Mouse (Mus musculus): ENCODE data around the gene Scp2. TPM values are rescaled to one million over a fixed set of nuclear protein-coding genes. Genes with fewer than 3 reads are reported as not detected.
A peak's percentile ranks its signal among the peaks of the same experiment; 100 is the strongest.

The Scp2 gene
- polyA plus RNA-seq, 1 experiment from 2014 or later = 349 TPM

- WGBS (ENCODE audit: insufficient replicate concordance) = 78% methylated on average over 3 of the region's 3 CpGs
- no peak overlapping the region for H3K9ac ChIP-seq
- no peak overlapping the region for H3K4me2 ChIP-seq
- H3K27ac ChIP-seq (replicated peaks) = no peak overlapping the region
- no peak for ATAC-seq (ENCODE audit: insufficient read depth)
- no peaks in the 10 kb centered on the region for H3K9me3 ChIP-seq (replicated peaks)
- no peaks in the 10 kb centered on the region for H3K27me3 ChIP-seq
- H3K4me3 ChIP-seq (replicated peaks) = no peak overlapping the region
- H3K4me1 ChIP-seq (replicated peaks) = peaks cover 21% of the 10 kb centered on the region
- H3K36me3 ChIP-seq (replicated peaks) = 0 out of 2 replicates have a peak, but pooled peaks cover 14% of the 10 kb centered on the region
Measured at GRCm38 (mm10) chr4:108072086-108072485, 72.7 kb downstream of the Scp2 start.

GRCm38 (mm10) chr4:108071235-108071901 lies 73.4 kb downstream of the Scp2 start:
- Histone ChIP-seq H3K4me3 (replicated peaks) (peak overlapping the region; percentile 62), H3K27me3 (no peaks in the 10 kb centered on the region), H3K36me3 (replicated peaks) (0 out of 2 replicates have a peak, but pooled peaks cover 16% of the 10 kb centered on the region), H3K9me3 (replicated peaks) (no peaks in the 10 kb centered on the region), H3K9ac (peak overlapping the region; percentile 63), H3K27ac (replicated peaks) (peak overlapping the region; percentile 63), H3K4me1 (replicated peaks) (peaks cover 21% of the 10 kb centered on the region), H3K4me2 (peak overlapping the region; percentile 71)
- WGBS (ENCODE audit: insufficient replicate concordance) = 3% methylated on average over 26 of the region's 26 CpGs
- ATAC-seq (ENCODE audit: insufficient read depth) = peak; percentile 83

- WGBS (ENCODE audit: insufficient replicate concordance) = 4% methylated on average over 8 of the region's 8 CpGs
- Histone ChIP-seq H3K4me2 (peak overlapping the region; percentile 71), H3K27me3 (no peaks in the 10 kb centered on the region), H3K9ac (peak overlapping the region; percentile 63), H3K9me3 (replicated peaks) (no peaks in the 10 kb centered on the region), H3K27ac (replicated peaks) (peak overlapping the region; percentile 63; the same call in 1 of the 2 replicates), H3K4me1 (replicated peaks) (peaks cover 21% of the 10 kb centered on the region), H3K36me3 (replicated peaks) (peaks cover 17% of the 10 kb centered on the region; the same call in 1 of the 2 replicates), H3K4me3 (replicated peaks) (peak overlapping the region; percentile 62)
- no peak for ATAC-seq (ENCODE audit: insufficient read depth)
Measured at GRCm38 (mm10) chr4:108070723-108071122, 74.1 kb downstream of the Scp2 start.

DNA sequence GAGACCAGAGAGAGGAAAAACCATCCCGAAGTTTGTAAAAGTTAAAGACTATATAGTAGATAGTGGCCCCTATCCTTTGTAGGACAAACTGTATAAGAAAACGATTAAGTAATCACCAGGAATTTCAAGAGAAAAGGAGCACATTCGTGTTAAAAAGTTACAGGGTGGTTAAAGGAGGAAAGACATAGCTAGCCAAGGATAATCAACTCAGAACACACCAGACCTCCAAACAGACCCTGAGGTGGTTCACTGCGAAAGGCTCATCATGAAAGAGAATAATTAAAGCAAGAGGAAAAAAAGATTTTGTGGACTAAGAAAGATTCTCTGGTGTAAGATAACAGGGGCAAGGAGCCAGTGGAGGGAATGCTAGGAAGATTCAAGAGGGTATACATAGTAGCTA lies 74.5 kb downstream of the Scp2 start:
- Histone ChIP-seq H3K27ac (replicated peaks) (peak overlapping the region; percentile 63; the same call in 1 of the 2 replicates), H3K4me1 (replicated peaks) (peaks cover 25% of the 10 kb centered on the region), H3K4me3 (replicated peaks) (peak overlapping the region; percentile 62), H3K36me3 (replicated peaks) (peaks cover 21% of the 10 kb centered on the region; the same call in 1 of the 2 replicates), H3K9me3 (replicated peaks) (no peaks in the 10 kb centered on the region), H3K27me3 (no peaks in the 10 kb centered on the region), H3K4me2 (peak overlapping the region; percentile 71), H3K9ac (peak overlapping the region; percentile 63)
- ATAC-seq (ENCODE audit: insufficient read depth) = no peak
- WGBS (ENCODE audit: insufficient replicate concordance) = 40% methylated on average over 4 of the region's 4 CpGs

DNA sequence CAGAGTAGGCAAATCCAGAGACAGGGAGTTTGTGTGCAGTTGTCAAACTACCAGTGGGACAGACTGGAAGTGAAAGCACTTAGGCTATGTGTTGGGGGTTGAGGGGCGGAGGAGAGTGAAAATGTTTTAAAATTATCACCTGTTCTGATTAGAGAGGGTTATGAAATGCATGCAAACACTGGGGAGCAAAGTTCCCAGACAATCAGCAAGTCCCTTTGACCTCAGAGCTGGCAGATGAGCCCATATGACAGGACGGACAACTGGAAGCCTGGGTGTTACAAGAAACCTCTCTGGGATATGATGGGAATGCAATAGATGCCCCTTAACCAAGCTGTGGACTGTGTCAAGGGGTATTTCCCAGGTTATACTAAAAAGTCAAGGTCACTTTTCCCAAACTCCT lies 76.7 kb downstream of the Scp2 start:
- peak overlapping the region; percentile 74 for H3K27ac ChIP-seq (replicated peaks)
- 57% methylated on average over 2 of the region's 2 CpGs for WGBS (ENCODE audit: insufficient replicate concordance)
- H3K27me3 ChIP-seq = no peaks in the 10 kb centered on the region
- peaks cover 28% of the 10 kb centered on the region for H3K4me1 ChIP-seq (replicated peaks)
- no peaks in the 10 kb centered on the region for H3K9me3 ChIP-seq (replicated peaks)
- peak overlapping the region; percentile 32 for H3K4me2 ChIP-seq
- H3K9ac ChIP-seq = no peak overlapping the region
- ATAC-seq (ENCODE audit: insufficient read depth) = no peak
- H3K4me3 ChIP-seq (replicated peaks) = no peak overlapping the region
- peaks cover 30% of the 10 kb centered on the region for H3K36me3 ChIP-seq (replicated peaks)

DNA sequence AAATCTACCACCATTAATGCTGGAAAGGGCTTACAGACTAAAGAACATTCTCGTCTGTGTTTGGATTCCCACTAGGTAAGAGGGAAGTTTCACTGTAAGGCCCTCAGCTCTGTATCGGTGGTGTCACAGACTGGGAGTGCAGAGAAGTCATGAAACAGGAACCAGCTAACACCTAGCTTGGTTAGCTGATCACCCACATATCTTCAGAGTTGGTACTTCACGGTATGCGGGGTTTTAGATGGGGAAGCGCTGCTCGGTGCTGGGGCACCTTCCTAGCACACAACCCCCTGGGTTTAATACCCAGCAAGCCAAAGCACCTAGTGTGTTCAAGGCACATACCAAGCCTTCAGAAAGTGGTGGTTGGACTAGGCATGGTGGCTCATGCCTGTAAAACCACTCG lies 77.5 kb downstream of the Scp2 start:
- H3K4me3 ChIP-seq (replicated peaks) = no peak overlapping the region
- no peaks in the 10 kb centered on the region for H3K9me3 ChIP-seq (replicated peaks)
- H3K9ac ChIP-seq = no peak overlapping the region
- no peaks in the 10 kb centered on the region for H3K27me3 ChIP-seq
- H3K36me3 ChIP-seq (replicated peaks) = peaks cover 37% of the 10 kb centered on the region
- ATAC-seq (ENCODE audit: insufficient read depth) = no peak
- peak overlapping the region; percentile 74 for H3K27ac ChIP-seq (replicated peaks)
- peaks cover 27% of the 10 kb centered on the region for H3K4me1 ChIP-seq (replicated peaks)
- 67% methylated on average over 7 of the region's 7 CpGs for WGBS (ENCODE audit: insufficient replicate concordance)
- H3K4me2 ChIP-seq = peak overlapping the region; percentile 32; the same call in 1 of the 2 replicates

DNA sequence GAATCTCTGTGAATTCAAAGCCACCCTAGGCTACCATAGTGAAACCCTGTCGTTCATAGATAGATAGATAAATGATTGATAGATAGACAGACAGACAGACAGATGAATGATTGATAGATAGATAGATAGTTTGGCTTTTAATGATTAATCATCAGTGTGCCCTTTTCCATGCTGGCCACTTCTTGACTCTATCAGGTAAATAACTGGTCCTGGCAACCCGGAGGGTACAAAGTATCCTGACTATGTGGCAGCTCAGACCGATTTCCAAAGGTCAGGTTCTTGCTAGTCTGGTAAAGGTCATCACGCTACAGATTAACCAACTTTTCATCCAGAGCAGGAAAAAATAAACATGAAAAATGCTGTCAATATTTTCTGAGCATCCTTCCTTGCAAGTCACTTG lies 78.2 kb downstream of the Scp2 start:
- Histone ChIP-seq H3K36me3 (replicated peaks) (peaks cover 41% of the 10 kb centered on the region), H3K4me2 (no peak overlapping the region), H3K9me3 (replicated peaks) (no peaks in the 10 kb centered on the region), H3K4me1 (replicated peaks) (peaks cover 22% of the 10 kb centered on the region), H3K27me3 (no peaks in the 10 kb centered on the region), H3K9ac (no peak overlapping the region), H3K27ac (replicated peaks) (peak overlapping the region; percentile 42; the same call in 1 of the 2 replicates), H3K4me3 (replicated peaks) (no peak overlapping the region)
- 66% methylated on average over 4 of the region's 4 CpGs for WGBS (ENCODE audit: insufficient replicate concordance)
- peak; percentile 46; the same call in 1 of the 2 replicates for ATAC-seq (ENCODE audit: insufficient read depth)

- no peaks in the 10 kb centered on the region for H3K9me3 ChIP-seq (replicated peaks)
- no peak overlapping the region for H3K4me3 ChIP-seq (replicated peaks)
- no peak overlapping the region for H3K9ac ChIP-seq
- 66% methylated on average over 2 of the region's 2 CpGs for WGBS (ENCODE audit: insufficient replicate concordance)
- no peak overlapping the region for H3K4me2 ChIP-seq
- ATAC-seq (ENCODE audit: insufficient read depth) = no peak
- H3K4me1 ChIP-seq (replicated peaks) = peaks cover 15% of the 10 kb centered on the region
- no peaks in the 10 kb centered on the region for H3K27me3 ChIP-seq
- H3K27ac ChIP-seq (replicated peaks) = peak overlapping the region; percentile 45; the same call in 1 of the 2 replicates
- peaks cover 52% of the 10 kb centered on the region for H3K36me3 ChIP-seq (replicated peaks)
Measured at GRCm38 (mm10) chr4:108065176-108065844, 79.5 kb downstream of the Scp2 start.

DNA sequence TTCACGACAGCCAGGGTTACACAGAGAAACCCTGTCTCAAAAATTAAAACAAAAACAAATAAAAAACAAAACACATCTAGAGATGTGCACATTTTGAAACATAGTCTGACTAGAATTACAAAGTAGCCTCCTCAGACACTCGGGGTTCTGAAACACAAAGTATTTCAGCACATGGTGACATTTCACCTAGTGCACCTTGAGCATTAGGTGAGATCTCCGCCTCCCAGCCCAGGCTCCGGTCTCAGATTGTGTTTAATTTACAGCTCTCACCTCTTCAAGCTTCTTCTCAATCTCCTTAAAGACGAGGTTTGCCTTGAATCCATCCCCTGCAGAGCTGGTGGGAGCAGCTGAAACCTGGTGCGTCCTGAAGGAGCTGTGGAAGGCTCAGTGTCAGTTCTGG lies 81.2 kb downstream of the Scp2 start:
- H3K27ac ChIP-seq (replicated peaks) = 0 out of 2 replicates have a peak overlapping the region, but pooled peaks have one; percentile 53
- no peak overlapping the region; the same call in 1 of the 2 replicates for H3K4me2 ChIP-seq
- H3K27me3 ChIP-seq = no peaks in the 10 kb centered on the region
- peaks cover 13% of the 10 kb centered on the region for H3K4me1 ChIP-seq (replicated peaks)
- no peaks in the 10 kb centered on the region for H3K9me3 ChIP-seq (replicated peaks)
- H3K9ac ChIP-seq = no peak overlapping the region
- no peak for ATAC-seq (ENCODE audit: insufficient read depth)
- WGBS (ENCODE audit: insufficient replicate concordance) = 74% methylated on average over 6 of the region's 6 CpGs
- no peak overlapping the region for H3K4me3 ChIP-seq (replicated peaks)
- H3K36me3 ChIP-seq (replicated peaks) = peaks cover 69% of the 10 kb centered on the region

- 83% methylated on average over 5 of the region's 5 CpGs for WGBS (ENCODE audit: insufficient replicate concordance)
- ATAC-seq (ENCODE audit: insufficient read depth) = no peak
- Histone ChIP-seq H3K27me3 (no peaks in the 10 kb centered on the region), H3K27ac (replicated peaks) (no peak overlapping the region), H3K4me2 (no peak overlapping the region), H3K9me3 (replicated peaks) (no peaks in the 10 kb centered on the region), H3K36me3 (replicated peaks) (peaks cover 68% of the 10 kb centered on the region), H3K4me3 (replicated peaks) (no peak overlapping the region), H3K4me1 (replicated peaks) (peaks cover 10% of the 10 kb centered on the region), H3K9ac (no peak overlapping the region)
Measured at GRCm38 (mm10) chr4:108062524-108062923, 82.3 kb downstream of the Scp2 start.

GRCm38 (mm10) chr4:108060774-108061173 lies 84.0 kb downstream of the Scp2 start:
- WGBS (ENCODE audit: insufficient replicate concordance) = 72% methylated on average over 4 of the region's 4 CpGs
- H3K4me1 ChIP-seq (replicated peaks) = peaks cover 7% of the 10 kb centered on the region; the same call in 1 of the 2 replicates
- peaks cover 67% of the 10 kb centered on the region for H3K36me3 ChIP-seq (replicated peaks)
- no peak overlapping the region for H3K9ac ChIP-seq
- no peak overlapping the region for H3K4me2 ChIP-seq
- no peak overlapping the region for H3K27ac ChIP-seq (replicated peaks)
- no peak overlapping the region for H3K4me3 ChIP-seq (replicated peaks)
- no peak for ATAC-seq (ENCODE audit: insufficient read depth)
- H3K9me3 ChIP-seq (replicated peaks) = no peaks in the 10 kb centered on the region
- no peaks in the 10 kb centered on the region for H3K27me3 ChIP-seq
